Mouse (Mus musculus) midbrain, embryonic 11.5 days (tissue): Measurements from ENCODE around the gene Asap3. TPM values are rescaled to one million over a fixed set of nuclear protein-coding genes. Genes with fewer than 3 reads are reported as not detected.

Experiments
- ATAC-seq: fragments of 200-750 bp; cut with Nextera tagmentation; 2 replicates; pipeline ENCODE4 v1.8.0; 2017; ENCODE audit warnings: moderate TSS enrichment, moderate library complexity; ENCODE audit not compliant: low FRiP score
- DNase-seq: peaks from one replicate; pipeline ENCODE4 v3.0.0; 2015; ENCODE audit warnings: low spot score; ENCODE audit errors: missing footprints
- H3K27ac ChIP-seq: fragments of 300-500 bp; sonication (generic); 2 replicates; pipeline ENCODE4 v1.5.1; 2014; ENCODE audit warnings: low read depth, low read length
- H3K27me3 ChIP-seq: fragments of 300-500 bp; sonication (generic); 2 replicates; pipeline ENCODE4 v1.6.1; 2014; ENCODE audit warnings: mild to moderate bottlenecking, low read length, moderate library complexity, mixed read lengths; ENCODE audit not compliant: control insufficient read depth, insufficient read depth
- H3K36me3 ChIP-seq: fragments of 300-500 bp; sonication (generic); 2 replicates; pipeline ENCODE4 v1.6.1; 2014; ENCODE audit warnings: mild to moderate bottlenecking, low read length, moderate library complexity, mixed read lengths; ENCODE audit not compliant: control insufficient read depth, insufficient read depth
- H3K4me1 ChIP-seq: fragments of 300-500 bp; sonication (generic); 2 replicates; pipeline ENCODE4 v1.6.1; 2014; ENCODE audit warnings: low read length; ENCODE audit not compliant: control insufficient read depth, insufficient read depth
- H3K4me2 ChIP-seq: fragments of 300-500 bp; sonication (generic); 2 replicates; pipeline ENCODE4 v1.6.1; 2014; ENCODE audit warnings: mild to moderate bottlenecking, moderate library complexity
- H3K4me3 ChIP-seq: fragments of 300-500 bp; sonication (generic); 2 replicates; pipeline ENCODE4 v1.5.1; 2014; ENCODE audit warnings: low read depth, low read length
- H3K9ac ChIP-seq: fragments of 300-500 bp; sonication (generic); 2 replicates; pipeline ENCODE4 v1.6.1; 2014; ENCODE audit warnings: low read length
- H3K9me3 ChIP-seq: fragments of 300-500 bp; sonication (generic); 2 replicates; pipeline ENCODE4 v1.6.1; 2016; ENCODE audit warnings: low read length; ENCODE audit not compliant: control insufficient read depth
- WGBS: fragments of 180-500 bp; shearing (Covaris S2); extraction: QIAGEN DNeasy Blood & Tissue Kit; methylation state at CpG from one replicate; pipeline ENCODE4 v1.1.7; 2014; 5-methylcytosine and 5-hydroxymethylcytosine counted together
- polyA plus RNA-seq: library from polyadenylated mRNA; unstranded; fragments of >200 nt; fragmentation: Nextera tagmentation; extraction: Ambion mirVana; gene quantifications from 2 replicates; pipeline ENCODE4 v1.2.1, GENCODE M21; 2014

Asap3 gene
- polyA plus RNA-seq, 1 experiment from 2014 or later = 2.8 TPM

DNA sequence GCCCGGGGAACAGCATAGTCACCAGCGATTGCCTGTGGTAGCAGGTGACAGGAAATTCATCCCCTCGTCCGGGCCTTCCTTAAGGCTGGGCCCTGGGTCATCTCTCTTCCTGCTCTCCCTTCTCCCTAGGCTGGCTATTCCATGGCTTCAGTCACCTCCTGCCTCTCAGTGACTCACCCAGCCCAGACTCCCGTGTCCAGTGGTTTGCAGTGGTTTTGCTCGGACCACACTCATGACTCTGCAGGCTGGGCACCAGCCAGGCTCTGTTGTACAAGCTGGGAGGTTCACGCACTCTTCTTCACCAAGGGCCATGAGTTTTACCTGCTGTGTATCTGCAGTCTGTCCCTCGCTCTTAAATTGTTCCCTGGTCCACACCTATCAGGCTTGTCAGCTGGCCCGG is 4.8 kb downstream of the Asap3 start:
- 87% methylated on average over 9 of the region's 9 CpGs for WGBS
- H3K27ac ChIP-seq = no peak overlapping the region
- H3K27me3 ChIP-seq = no peaks in the 10 kb centered on the region
- DNase-seq (no peak), ATAC-seq (no peak)
- H3K9ac ChIP-seq = no peak overlapping the region
- H3K36me3 ChIP-seq = no peaks in the 10 kb centered on the region
- no peaks in the 10 kb centered on the region for H3K9me3 ChIP-seq
- peaks cover 12% of the 10 kb centered on the region for H3K4me1 ChIP-seq
- H3K4me3 ChIP-seq = no peak overlapping the region
- no peak overlapping the region for H3K4me2 ChIP-seq

GRCm38 (mm10) chr4:136213629-136214028 is 7.5 kb downstream of the Asap3 start:
- H3K36me3 ChIP-seq = no peaks in the 10 kb centered on the region

GRCm38 (mm10) chr4:136214828-136215227 is 8.7 kb downstream of the Asap3 start:
- Histone ChIP-seq H3K27ac (no peak overlapping the region), H3K4me2 (no peak overlapping the region), H3K4me3 (no peak overlapping the region), H3K4me1 (peaks cover 10% of the 10 kb centered on the region), H3K36me3 (no peaks in the 10 kb centered on the region), H3K9ac (no peak overlapping the region), H3K27me3 (no peaks in the 10 kb centered on the region; the same call in 1 of the 2 replicates), H3K9me3 (no peaks in the 10 kb centered on the region)
- no peak for ATAC-seq
- DNase-seq = no peak
- WGBS = 87% methylated on average over 8 of the region's 8 CpGs

More at GRCm38 (mm10) chr4:136213629-136214028, 7.5 kb downstream of the Asap3 start:
- DNase-seq (no peak), ATAC-seq (no peak)
- Histone ChIP-seq H3K27me3 (no peaks in the 10 kb centered on the region), H3K4me2 (no peak overlapping the region), H3K9ac (no peak overlapping the region), H3K4me3 (no peak overlapping the region), H3K4me1 (peaks cover 5% of the 10 kb centered on the region), H3K27ac (no peak overlapping the region), H3K9me3 (no peaks in the 10 kb centered on the region)
- WGBS = 79% methylated on average over 7 of the region's 7 CpGs

DNA sequence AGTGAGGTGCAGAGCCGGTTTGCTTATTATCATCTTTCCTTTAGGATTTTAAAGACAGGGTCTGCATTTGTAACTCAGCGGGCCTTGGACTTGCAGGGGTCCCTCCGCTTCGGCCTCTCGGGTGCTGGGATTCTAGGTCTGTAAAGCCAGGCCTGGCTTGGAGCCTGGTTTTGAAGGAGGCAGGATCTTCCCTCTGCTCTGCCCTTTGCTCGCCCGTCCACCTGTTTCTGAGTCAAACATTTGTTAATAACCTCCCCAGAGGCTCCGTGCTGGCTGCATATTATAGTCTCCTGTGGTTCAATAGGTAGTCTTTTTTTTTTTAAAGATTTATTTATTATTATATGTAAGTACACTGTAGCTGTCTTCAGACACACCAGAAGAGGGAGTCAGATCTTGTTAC is 9.4 kb downstream of the Asap3 start:
- ATAC-seq (no peak), DNase-seq (no peak)
- H3K36me3 ChIP-seq = no peaks in the 10 kb centered on the region
- H3K27ac ChIP-seq = no peak overlapping the region
- WGBS = 87% methylated on average over 8 of the region's 8 CpGs
- no peaks in the 10 kb centered on the region; the same call in 1 of the 2 replicates for H3K27me3 ChIP-seq
- H3K9me3 ChIP-seq = no peaks in the 10 kb centered on the region
- H3K4me2 ChIP-seq = no peak overlapping the region
- no peak overlapping the region for H3K4me3 ChIP-seq
- no peak overlapping the region for H3K9ac ChIP-seq
- peaks cover 17% of the 10 kb centered on the region for H3K4me1 ChIP-seq

DNA sequence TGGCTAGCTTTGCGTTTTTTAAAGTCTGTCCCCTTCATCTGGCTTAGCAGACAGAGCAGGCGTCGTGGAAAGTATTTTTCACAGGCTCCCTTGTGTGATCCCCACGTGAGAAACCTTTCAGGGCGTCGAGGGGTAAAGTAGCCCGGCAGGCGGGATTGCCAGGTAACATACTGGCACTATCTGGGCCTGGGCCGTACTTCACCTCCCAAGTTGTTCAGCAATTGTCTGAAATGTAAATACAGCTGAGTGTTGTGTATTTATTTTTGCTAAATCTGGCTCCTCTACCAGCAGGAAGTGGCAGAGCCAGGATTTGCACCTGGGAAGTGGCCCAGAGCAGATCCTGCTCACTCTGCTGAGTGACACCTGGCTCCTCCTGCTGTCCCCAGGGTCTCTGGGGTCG is 10.9 kb downstream of the Asap3 start:
- WGBS = 69% methylated on average over 10 of the region's 10 CpGs

DNA sequence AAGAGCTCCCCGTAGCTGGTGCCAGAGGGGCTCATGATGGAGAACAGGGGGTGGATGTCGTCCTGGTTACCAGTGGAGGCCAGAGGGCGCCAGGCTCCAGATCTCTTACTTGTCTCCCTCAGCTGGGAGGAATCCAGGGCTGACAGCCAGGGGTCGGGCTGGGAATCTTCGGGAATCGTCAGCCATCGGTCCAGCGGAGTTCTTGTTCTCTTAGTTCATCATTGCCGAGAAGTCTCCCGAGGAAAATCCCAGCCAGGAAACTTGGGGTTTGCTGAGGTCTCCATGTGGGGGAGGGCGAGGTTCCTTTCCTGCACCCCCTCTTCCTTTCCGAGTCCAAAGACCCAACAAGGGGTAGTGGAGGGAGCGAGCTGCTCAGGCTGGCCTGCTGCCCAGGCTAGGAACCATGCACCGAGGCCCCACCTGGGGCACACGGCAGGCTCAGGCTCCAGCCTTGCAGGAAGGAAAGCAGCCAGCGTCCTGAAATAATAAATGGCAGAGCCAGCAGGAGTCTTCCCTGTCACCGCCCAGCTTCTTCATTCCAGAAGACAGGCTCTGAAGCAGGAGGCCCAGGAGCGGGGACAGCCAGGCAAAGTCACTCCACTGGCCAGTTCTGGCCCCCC is 12.5 kb downstream of the Asap3 start:
- H3K27me3 ChIP-seq = no peaks in the 10 kb centered on the region; the same call in 1 of the 2 replicates
- no peak overlapping the region for H3K27ac ChIP-seq
- no peaks in the 10 kb centered on the region for H3K36me3 ChIP-seq
- H3K9ac ChIP-seq = peak overlapping the region; percentile 7; the same call in 1 of the 2 replicates
- WGBS = 10% methylated on average over 18 of the region's 18 CpGs
- ATAC-seq = no peak
- peak; percentile 91 for DNase-seq
- no peak overlapping the region for H3K4me3 ChIP-seq
- H3K9me3 ChIP-seq = no peaks in the 10 kb centered on the region
- peaks cover 21% of the 10 kb centered on the region for H3K4me1 ChIP-seq
- H3K4me2 ChIP-seq = no peak overlapping the region; the same call in 1 of the 2 replicates

More for the DNA sequence above, 10.9 kb downstream of the Asap3 start:
- Histone ChIP-seq H3K27me3 (no peaks in the 10 kb centered on the region; the same call in 1 of the 2 replicates), H3K4me3 (no peak overlapping the region), H3K9ac (no peak overlapping the region), H3K36me3 (no peaks in the 10 kb centered on the region), H3K9me3 (no peaks in the 10 kb centered on the region), H3K27ac (no peak overlapping the region), H3K4me2 (no peak overlapping the region), H3K4me1 (peaks cover 18% of the 10 kb centered on the region)
- DNase-seq (no peak), ATAC-seq (no peak)

DNA sequence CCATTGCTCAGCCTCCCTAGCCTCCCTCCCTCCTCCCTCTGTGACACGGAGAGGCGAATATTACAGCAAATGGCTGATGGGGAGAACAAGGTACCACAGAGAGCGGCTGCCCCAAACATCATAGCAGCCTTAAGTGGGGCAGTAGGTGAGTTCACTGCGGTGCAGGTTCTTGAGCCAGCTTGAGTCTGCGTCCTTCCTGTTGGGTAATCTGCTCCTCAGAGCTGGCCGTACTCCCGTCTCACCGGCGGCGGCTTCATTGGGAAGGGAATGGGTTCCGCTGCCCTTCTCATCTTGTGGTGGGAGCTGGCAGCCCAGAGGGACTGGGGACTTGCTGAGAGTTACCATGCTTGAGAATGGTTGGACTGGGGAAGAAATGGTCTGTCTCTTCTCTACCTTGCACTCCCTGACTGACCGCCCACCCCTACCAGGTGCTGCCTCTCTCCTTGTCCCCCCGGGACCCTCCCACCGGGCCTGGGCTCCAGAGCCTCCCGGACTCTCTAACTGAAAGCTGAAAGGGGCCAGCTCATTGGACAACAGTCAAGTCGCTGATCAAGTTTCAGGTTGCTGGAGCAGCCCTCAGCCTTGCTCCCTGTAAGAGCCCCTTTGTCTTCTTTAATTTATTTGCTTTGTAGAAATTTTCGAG is 14.1 kb downstream of the Asap3 start:
- Histone ChIP-seq H3K36me3 (no peaks in the 10 kb centered on the region), H3K9ac (no peak overlapping the region), H3K9me3 (no peaks in the 10 kb centered on the region), H3K4me2 (peak overlapping the region; percentile 10; the same call in 1 of the 2 replicates), H3K4me1 (peaks cover 30% of the 10 kb centered on the region), H3K4me3 (no peak overlapping the region), H3K27me3 (no peaks in the 10 kb centered on the region; the same call in 1 of the 2 replicates), H3K27ac (no peak overlapping the region)
- no peak for ATAC-seq
- DNase-seq = no peak
- 11% methylated on average over 17 of the region's 17 CpGs for WGBS

DNA sequence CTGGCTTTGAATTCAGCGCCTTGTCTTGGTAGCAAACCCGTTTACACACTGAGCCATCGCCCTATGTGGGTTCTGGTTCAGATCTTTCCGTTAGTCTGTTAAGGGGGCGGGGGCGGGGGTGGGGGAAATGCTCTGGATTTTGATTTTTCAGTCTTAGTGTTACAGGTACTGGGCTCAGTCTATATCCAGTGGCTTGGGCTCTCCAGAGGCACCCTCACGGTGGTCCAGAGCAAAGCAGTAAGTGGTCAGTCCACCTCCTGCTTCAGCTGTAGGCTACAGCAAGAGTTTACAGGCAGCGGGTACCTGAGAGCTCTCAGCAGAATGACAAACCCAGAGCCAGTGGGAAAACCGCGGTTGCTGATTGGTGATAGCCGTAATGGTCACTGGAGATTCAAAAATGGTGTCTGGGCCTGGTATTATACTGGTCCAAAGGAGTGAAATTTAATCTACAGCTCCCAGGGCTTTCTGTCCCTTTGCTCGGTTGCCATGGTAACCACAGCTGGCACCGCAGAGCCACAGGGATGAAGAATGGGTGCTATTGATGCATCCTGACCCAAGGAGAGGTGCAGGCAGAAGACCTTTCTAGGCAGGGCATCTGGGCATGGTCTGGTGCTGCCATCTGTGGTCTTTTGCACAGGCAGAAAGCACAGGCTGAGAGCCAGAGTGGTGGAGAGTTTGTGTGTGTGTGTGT is 17.5 kb downstream of the Asap3 start:
- H3K4me3 ChIP-seq = no peak overlapping the region
- WGBS = 59% methylated on average over 13 of the region's 13 CpGs
- no peaks in the 10 kb centered on the region; the same call in 1 of the 2 replicates for H3K27me3 ChIP-seq
- H3K36me3 ChIP-seq = no peaks in the 10 kb centered on the region
- 0 out of 2 replicates have a peak overlapping the region, but pooled peaks have one; percentile 6 for H3K4me2 ChIP-seq
- no peaks in the 10 kb centered on the region for H3K9me3 ChIP-seq
- peak overlapping the region; percentile 11; the same call in 1 of the 2 replicates for H3K27ac ChIP-seq
- peak; percentile 64 for ATAC-seq
- DNase-seq = no peak
- H3K9ac ChIP-seq = no peak overlapping the region
- H3K4me1 ChIP-seq = peaks cover 25% of the 10 kb centered on the region

GRCm38 (mm10) chr4:136224240-136224559 is 18.0 kb downstream of the Asap3 start:
- Histone ChIP-seq H3K4me2 (no peak overlapping the region), H3K4me1 (peaks cover 21% of the 10 kb centered on the region), H3K27ac (peak overlapping the region; percentile 37; the same call in 1 of the 2 replicates), H3K36me3 (no peaks in the 10 kb centered on the region), H3K4me3 (no peak overlapping the region), H3K9me3 (no peaks in the 10 kb centered on the region), H3K9ac (no peak overlapping the region; the same call in 1 of the 2 replicates), H3K27me3 (no peaks in the 10 kb centered on the region; the same call in 1 of the 2 replicates)
- no peak for ATAC-seq
- peak; percentile 90 for DNase-seq
- WGBS = 49% methylated on average over 5 of the region's 5 CpGs
